Mouse (Mus musculus): ENCODE measurements around the gene Fbxo24. TPM values are rescaled to one million over a fixed set of nuclear protein-coding genes. Genes with fewer than 3 reads are reported as not detected.
"Not testable (repeated sequence)": the region's sequence is repeated elsewhere in the genome, so short reads cannot be mapped to it uniquely, and the experiment has no call there.

Fbxo24 gene
- total RNA-seq, 2 experiments from 2014 or later: 0.15 TPM; not detected in 1

GRCm38 (mm10) chr5:137645652-137646091 lies 16.9 kb upstream of the Fbxo24 start, which contains the start of gene Irs3:
Gene Irs3 (minus strand): TSS chr5:137645714.
- DNase-seq (ENCODE audit: low spot score in 2 of 2): no peak
- intact Hi-C loops (cut with DNase I): no loop called here

GRCm38 (mm10) chr5:137645091-137645651 lies 16.4 kb upstream of the Fbxo24 start:
- intact Hi-C loops (cut with DNase I): no loop called here
- DNase-seq (ENCODE audit: low spot score in 2 of 2): no peak

- intact Hi-C loops (cut with DNase I): no loop called here
- DNase-seq (ENCODE audit: low spot score in 2 of 2): no peak
Measured at GRCm38 (mm10) chr5:137644484-137644883, 15.7 kb upstream of the Fbxo24 start.

GRCm38 (mm10) chr5:137642886-137643285 lies 14.1 kb upstream of the Fbxo24 start:
- intact Hi-C loops (cut with DNase I): no loop called here
- no peak for DNase-seq (ENCODE audit: low spot score in 2 of 2)

DNA sequence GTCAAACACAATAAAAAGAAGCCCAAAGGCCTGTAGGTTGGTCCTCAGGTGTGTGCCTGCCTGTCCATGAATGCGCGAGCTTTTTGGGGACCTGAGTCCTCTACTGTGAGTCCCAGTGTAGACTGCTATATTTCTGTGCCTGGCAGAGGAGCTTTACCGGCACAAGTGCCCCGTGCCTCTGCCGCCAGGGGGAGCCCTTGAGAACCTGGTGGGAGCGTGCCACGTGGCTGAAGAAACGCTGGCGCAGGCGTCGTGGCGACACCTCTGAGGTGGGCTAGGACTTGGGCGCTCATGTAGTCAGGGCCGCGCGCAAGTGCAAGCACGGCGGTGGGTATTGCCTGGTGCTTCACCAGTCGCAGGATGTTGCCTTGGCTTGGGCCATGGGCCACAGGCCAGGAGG lies 12.3 kb upstream of the Fbxo24 start, which contains the start of gene Sap25:
Gene Sap25, plus strand, starts transcription at position 281 of the 400 bp plus-strand sequence.
- intact Hi-C loops (cut with DNase I): no loop called here
- DNase-seq (ENCODE audit: low spot score in 2 of 2): no peak

GRCm38 (mm10) chr5:137639472-137639871 lies 10.7 kb upstream of the Fbxo24 start:
- intact Hi-C loops (cut with DNase I): no loop called here

GRCm38 (mm10) chr5:137633397-137634084 lies 4.7 kb upstream of the Fbxo24 start:
- intact Hi-C loops (cut with DNase I): no loop called here

More at GRCm38 (mm10) chr5:137639472-137639871, 10.7 kb upstream of the Fbxo24 start:
- DNase-seq (ENCODE audit: low spot score in 2 of 2): no peak

DNA sequence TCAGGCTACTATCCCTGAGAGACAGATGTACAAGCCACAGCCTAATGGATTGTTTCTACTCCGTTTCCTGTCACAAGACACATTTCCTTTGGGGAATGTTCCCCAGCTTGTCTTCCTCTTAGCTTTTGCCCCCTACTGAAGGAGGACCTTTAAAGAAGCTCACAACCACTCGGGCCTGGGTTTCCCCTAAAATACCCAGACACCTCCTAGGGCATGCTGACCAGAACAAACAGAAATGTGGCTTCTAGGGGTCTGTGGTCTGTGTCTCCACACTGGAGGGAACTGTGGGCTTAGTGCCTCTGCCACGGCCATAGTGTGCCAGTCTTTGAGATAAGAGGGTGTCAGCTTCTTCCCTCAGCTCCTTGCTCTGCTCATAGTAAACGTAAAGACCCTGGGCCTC lies 2.8 kb upstream of the Fbxo24 start:
- no peak for DNase-seq (ENCODE audit: low spot score in 2 of 2)
- intact Hi-C loops (cut with DNase I): no loop called here

More at GRCm38 (mm10) chr5:137633397-137634084, 4.7 kb upstream of the Fbxo24 start:
- no peak for DNase-seq (ENCODE audit: low spot score in 2 of 2)

GRCm38 (mm10) chr5:137631171-137631570 lies 2.4 kb upstream of the Fbxo24 start:
- DNase-seq (ENCODE audit: low spot score in 2 of 2): no peak
- intact Hi-C loops (cut with DNase I): no loop called here

- intact Hi-C loops (cut with DNase I): no loop called here
- DNase-seq (ENCODE audit: low spot score in 2 of 2): no peak
Measured at GRCm38 (mm10) chr5:137630602-137631001, 1.8 kb upstream of the Fbxo24 start.

GRCm38 (mm10) chr5:137629906-137630545 lies 1.2 kb upstream of the Fbxo24 start:
- intact Hi-C loops (cut with DNase I): no loop called here

DNA sequence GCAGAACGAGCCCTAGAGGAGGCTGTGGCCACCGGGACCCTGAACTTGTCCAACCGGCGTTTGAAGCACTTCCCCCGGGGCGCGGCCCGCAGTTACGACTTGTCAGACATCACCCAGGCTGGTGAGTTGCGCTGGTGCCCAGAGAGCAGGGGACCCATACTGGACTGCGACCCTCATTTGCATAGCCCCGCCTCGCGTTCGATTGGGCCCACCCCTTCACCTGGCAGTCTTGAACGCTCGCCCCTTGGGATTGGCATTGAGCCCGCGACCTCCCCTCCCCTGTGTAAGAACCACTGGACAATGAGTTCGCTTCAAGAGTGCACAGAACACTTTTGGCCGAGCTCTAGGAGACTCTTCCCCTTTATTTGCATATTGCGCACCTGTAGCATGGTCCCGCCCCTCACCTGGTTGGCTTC lies 512 bp upstream of the Fbxo24 start:
- no peak for DNase-seq (ENCODE audit: low spot score in 2 of 2)
- intact Hi-C loops (cut with DNase I): no loop called here

More at GRCm38 (mm10) chr5:137629906-137630545, 1.2 kb upstream of the Fbxo24 start:
- no peak for DNase-seq (ENCODE audit: low spot score in 2 of 2)

GRCm38 (mm10) chr5:137627991-137628390 lies 811 bp downstream of the Fbxo24 start:
- DNase-seq (ENCODE audit: low spot score in 2 of 2): no peak
- intact Hi-C loops (cut with DNase I): no loop called here

DNA sequence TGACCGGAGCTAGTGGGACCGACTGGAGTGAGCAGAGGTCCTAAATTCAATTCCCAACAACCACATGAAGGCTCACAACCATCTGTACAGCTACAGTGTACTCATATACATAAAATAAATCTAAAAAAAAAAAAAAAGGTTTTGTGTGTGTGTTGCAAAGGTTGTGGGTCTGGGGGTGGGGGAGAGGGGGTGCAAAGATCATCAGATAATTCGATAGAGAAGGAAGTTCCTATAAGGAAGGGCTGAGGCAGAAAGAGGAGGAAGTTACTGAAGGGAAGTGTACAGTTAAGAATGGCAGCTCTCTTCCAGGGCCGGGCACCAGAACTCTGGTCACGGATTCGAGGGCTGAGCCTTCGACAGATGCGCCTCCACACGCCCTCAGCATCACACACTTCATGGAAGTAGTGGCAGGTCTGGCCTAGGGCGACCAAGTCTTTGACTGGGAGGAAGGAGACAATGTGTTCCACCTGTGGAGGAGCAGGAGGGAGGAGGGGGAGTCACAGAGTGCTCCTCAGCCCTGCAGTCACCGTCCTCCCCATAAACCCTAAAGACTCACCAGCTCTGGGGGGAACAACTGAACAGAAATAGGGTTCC lies 4.8 kb downstream of the Fbxo24 start:
- no peak for DNase-seq (ENCODE audit: low spot score in 2 of 2)
- intact Hi-C loops (cut with DNase I): no loop called here

DNA sequence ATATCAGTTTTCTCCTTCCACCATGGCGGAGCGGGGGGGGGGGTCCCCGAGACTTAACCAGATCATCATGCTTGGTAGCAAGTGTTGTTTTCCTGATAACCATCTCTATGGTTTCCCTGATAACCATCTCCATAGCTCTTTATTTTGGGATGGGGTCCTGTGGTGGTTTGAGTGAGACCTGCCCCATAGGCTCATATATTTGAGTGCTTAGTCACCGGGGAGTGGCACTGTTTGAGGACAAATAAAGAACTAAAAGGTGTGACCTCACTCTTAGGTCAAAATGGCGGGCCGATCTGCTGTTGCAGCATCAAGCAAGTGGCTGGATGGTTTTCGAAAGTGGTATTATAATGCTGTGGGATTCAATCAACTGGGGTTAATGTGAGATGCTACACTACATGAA lies 13.5 kb downstream of the Fbxo24 start:
- intact Hi-C loops (cut with DNase I): no loop called here
- DNase-seq (ENCODE audit: low spot score in 2 of 2): no peak

DNA sequence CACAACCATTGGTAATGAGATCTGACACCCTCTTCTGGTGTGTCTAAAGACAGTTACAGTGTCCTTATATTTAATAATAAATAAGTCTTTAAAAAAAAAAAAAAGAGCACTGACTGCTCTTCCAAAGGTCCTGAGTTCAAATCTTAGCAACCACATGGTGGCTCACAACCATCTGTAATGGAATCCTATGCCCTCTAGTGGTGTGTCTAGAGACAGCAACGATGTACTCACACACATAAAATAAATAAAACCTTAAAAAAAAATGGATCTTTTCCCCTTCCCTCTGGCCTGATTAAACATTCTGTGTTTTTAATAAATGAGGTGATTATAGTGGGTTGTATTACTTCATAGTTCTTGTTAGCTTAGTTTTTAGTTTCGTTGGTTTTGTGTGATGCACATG lies 13.9 kb downstream of the Fbxo24 start:
- DNase-seq (ENCODE audit: low spot score in 2 of 2); intact Hi-C loops (cut with DNase I): not testable (repeated sequence)

GRCm38 (mm10) chr5:137613550-137613949 lies 15.3 kb downstream of the Fbxo24 start, which contains the start of gene Pcolce:
Gene Pcolce (minus strand): TSS chr5:137613784.
- intact Hi-C loops (cut with DNase I): no loop called here
- no peak for DNase-seq (ENCODE audit: low spot score in 2 of 2)

GRCm38 (mm10) chr5:137613076-137613475 lies 15.7 kb downstream of the Fbxo24 start:
- intact Hi-C loops (cut with DNase I): no loop called here
- no peak for DNase-seq (ENCODE audit: low spot score in 2 of 2)

DNA sequence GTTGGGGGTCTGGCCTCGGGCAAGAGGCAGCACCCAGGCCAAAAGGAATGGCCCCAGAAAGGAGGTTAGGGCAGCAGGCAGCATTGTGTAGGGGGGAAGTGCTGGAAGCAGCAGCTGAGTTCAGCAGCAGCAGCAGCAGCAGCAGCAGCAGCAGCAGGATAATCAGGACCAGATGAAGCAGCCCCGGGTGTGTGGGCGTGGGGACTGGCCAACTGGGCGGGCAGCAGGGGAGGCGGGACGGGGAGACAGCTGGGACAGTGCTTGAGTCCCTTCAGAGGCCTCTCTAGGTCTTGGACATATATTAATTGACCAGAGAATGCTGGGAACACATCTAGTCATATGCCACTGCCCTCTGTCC lies 17.6 kb downstream of the Fbxo24 start:
- DNase-seq (ENCODE audit: low spot score in 2 of 2): no peak
- intact Hi-C loops (cut with DNase I): no loop called here

All from left cerebral cortex, postnatal 14 days (tissue).